Mouse (Mus musculus): ENCODE measurements at regions not wholly inside any gene's neighbourhood (a gene's known extent, or its start where the extent isn't known, plus 50 kb on each side); places are given as distances from the start of the nearest gene placed in this dataset.
A peak's percentile ranks its signal among the peaks of the same experiment; 100 is the strongest.

DNA sequence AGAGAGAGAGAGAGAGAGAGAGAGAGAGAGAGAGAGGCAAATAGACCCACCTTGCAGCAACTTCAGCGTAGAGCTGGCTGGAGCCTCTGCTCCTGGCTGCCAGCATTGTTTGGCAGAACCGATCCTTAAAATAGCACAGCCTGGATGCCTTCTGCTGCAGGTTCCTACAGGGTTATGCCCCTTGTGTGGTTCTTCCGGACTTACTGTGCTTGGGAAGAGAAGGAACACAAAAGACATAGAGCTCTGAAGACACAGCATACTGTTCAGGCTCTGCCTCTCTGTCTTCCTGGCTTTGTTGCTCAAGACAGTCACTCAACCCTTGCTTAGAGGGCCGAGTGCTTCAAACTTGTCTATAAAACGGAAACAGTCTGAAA lies 86.2 kb upstream of the Slc25a26 start:
- DNase-seq: no peak

DNA sequence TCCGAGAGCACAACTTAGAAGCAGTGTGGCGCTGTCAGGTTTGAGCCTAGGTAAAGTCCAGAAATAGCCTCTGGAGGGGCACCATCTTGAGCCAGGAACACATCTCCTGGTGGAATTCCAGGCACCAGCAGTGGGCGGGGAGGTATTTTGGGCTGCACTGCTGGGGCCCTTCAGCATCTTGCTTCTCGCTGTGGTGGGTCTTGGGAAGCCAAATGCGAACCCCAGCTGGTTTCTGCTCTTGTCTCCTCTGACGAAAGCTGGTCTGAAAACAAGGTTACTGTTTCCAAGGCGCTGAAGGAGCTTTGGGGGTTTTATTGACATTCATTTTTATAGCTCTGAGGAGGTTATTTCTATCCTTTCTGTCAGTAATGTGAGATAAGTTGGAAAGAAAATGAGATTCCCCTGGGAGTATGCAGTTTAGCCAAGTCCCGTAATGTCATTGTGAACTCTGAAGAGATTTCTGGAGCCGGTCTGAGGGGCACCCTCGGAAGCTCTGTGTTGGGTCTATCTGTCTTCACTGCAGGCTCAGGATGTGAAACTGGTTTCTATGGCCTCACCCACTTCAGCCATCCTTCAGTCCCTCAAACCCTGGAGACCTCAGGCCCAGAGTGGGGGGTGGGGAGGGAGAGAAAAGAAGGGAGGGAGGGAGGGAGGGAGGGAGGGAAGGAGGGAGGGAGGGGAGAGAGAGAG lies 86.7 kb upstream of the Slc25a26 start:
- DNase-seq: no peak

DNA sequence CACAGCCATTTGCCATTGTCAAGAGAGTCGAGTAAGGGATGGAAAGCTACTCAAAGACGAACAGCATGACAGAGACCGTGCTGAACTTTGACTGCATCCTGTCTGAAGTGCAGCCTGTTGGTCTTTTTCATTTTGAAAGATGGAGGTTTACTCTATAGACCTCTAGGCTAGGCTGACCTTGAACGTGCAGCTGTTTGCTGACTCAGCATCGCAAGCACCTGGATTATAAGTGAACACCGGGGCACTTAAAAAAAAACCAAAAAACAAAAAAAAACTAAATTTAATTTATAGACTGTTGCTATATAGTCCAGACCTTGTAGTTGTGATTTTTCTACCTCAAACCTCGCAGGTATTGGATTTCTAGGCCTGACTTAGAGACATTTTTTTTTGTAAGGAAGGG lies 87.8 kb upstream of the Slc25a26 start:
- no peak for DNase-seq

DNA sequence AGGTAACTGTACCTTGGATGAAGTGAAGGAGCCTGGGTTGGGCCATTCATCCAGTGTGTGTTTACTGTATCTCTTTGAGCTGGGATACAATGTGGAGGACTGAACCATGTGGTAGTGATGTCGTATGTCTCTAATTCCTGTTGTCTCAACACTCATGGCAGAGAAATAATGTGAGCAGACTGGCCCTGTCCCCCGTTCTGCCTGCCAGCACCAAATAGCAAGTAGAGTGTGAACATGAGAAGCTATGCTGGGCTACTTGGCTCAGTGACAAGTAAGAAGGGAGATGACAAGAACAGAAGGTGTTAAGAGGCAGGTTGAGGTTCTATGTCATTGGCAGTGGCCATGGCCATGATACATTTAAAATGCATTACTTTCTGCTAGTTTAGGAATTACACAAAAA lies 89.7 kb upstream of the Slc25a26 start:
- DNase-seq: no peak

DNA sequence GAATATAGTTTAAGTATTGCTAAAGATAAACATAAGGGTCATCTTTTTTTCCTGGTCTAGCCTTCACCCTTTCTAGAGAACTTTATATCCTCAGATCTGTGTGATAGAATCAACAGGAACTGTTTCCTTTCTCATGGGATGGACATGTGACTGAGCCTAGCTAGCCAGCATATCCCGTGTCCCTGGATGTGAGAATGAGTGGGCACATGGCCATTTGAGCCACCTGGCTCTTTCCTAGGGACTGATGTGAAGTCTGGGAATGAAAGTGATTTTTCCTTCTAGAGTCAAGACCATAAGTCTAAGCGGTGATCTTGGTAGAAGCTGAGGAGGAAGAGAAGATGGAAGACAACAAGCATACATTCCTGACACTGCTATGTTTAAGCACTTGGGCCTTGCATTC lies 91.1 kb upstream of the Slc25a26 start:
- no peak for DNase-seq

DNA sequence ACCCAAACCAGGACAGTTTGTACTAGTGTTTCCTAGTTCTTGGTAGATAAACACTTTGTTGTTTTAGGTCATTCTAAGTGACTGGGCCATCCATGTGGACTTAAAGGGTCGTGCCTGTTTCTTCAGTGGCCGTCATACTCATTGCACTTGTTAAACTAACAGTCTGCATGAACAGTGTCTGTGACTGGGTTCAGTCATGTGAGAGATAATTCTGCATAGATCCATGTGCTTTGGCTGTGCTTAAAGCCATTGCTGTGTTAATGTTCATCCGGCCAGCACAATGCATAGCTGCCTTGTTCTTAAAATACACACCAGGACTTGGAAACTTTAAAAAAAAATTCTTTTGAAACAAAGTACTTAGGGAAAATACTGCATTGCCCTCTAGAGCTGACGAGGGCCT lies 92.4 kb upstream of the Slc25a26 start:
- DNase-seq: no peak

DNA sequence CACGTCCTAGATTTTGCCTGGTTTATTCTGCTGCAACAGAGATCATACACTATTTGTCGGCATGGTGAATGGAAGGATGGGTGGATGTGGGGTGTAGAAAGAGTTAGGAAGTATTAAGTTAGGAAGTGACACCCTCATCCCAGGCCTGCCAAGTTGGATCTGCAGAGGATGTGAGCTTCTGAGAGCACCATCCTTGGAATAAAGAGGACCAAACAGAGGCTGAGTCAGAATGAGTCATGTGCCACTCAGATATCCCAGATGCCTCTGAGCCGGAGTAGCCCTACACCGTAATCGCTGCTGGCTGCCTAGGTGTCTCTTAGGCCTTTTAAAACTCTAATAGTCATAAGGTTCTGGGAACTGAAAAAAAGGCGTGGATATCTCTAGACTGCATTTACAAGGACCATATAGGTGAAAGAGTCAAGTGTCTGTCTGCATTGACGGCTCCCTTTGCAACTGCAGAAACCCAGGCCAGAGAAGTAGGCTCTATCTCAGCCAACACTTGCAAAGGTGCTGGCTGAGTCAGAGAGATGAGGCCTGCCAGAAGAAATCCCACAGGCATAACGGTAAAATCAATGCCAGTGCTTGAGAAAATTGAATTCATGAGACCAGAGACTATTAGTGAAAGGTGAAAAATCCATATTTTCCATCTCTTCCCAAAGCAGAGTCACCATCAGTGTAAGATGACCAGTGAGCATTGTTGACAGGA lies 94.6 kb upstream of the Slc25a26 start:
- no peak for DNase-seq

DNA sequence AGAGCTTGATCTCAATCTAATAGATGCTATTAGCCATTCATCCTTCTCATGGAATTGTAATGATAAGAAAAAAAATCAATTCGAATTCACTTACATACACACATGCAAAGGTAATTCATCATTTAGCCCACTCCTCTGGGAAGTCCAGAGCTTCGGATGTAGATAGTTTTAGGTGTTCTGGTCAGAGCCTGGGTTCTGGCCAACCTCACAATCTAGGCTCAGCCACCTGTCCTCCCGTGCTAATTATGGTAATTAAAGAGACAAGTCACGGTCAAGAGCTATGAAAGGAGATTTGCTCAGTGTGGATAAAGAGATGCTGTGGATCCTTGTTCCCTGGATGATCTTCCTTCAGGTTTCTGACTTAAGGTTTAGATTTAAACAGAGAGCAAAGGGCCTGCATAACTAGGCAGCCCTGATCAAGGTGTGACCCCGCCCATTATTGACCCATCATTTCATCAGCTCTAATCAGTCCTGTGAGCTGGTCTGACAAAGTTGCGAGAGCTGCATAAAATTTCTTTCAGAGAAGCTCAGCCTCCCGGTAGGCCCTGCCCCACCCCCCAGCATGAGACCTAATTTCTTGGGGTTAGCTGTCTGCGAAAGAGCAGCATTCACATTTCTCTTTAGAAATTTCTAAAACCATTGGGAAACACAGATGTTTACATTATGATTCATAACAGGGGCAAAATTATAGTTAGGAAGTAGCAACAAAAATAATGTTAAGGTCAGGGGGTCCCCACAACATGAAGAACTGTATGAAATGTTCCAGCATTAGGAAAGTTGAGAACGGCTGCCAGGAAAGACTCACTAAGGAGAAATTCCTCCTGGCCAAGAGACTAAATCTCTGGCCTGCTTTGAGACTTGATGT lies 98.3 kb upstream of the Slc25a26 start:
- DNase-seq: no peak

DNA sequence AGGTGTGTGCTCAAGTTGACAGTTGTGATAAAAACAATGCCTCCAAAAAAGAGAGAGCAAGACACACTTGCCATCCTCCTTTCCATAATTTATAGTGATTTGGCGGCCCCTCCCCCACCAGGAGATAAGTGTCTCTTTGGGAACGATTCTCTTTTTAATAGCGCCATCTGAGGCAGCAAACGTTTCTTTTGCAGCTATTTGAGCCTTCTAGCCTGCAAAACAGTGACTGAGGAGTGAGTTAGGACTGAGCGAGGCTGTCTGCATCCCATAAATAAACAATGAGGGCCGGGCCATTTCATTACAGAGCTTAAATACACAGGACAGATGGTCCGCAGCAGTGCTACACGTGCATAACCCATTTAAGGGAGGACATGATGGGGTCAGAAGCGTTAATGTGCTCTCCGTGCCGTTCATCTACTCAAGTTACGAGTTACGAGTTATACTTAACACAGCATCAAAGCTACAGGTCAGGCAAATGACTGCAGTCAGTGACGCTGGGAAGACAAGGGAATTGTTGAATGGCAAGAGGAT lies 99.0 kb upstream of the Slc25a26 start:
- no peak for DNase-seq

DNA sequence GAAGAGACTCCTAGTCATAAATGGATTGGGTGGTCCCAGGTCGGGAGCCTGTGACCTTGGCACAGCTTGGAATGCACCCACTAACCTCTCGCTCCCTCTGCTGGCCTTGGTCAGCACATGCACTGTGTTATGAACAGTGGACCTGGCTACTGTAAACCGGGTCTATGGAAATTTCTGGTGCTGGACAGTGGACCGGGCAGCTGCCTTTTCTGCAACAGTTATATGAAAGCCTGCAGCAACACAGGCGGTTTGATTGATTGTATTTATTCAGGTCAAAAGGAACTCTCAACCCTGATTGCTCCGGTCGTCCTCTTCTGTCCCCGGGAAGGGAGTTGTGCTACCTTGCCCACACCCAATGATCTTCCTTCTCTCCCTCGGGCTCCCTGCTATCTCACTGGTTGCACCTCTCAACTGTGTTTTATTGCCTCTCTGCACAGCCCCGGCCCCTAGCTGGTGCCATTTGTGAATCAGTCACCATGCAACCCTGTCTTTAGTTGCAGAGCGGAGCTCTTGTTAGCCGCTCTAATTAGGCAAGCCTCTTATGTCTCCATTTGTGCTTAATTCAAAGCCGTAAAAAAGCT lies 99.6 kb upstream of the Slc25a26 start:
- peak; percentile 45 for DNase-seq

DNA sequence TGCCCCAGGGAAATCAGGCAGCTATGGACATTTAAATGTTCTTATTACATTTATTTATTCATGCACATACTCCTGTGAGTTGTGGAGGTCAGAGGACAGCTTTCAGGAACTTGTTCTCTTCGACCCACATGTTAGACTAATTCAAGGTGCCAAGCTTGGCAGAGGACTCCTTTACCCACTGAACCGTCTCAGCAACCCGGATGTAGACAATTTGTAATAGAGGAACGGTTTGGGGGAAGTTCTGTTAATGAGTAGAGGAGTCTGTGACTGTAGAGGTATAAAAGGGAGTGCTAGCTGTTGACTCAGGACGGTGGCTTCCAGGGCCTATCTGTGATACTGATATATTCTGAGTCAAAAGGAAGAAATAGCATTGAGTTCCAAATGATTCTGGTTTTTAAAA lies 107.4 kb upstream of the Magi1 start:
- DNase-seq: peak; percentile 92

DNA sequence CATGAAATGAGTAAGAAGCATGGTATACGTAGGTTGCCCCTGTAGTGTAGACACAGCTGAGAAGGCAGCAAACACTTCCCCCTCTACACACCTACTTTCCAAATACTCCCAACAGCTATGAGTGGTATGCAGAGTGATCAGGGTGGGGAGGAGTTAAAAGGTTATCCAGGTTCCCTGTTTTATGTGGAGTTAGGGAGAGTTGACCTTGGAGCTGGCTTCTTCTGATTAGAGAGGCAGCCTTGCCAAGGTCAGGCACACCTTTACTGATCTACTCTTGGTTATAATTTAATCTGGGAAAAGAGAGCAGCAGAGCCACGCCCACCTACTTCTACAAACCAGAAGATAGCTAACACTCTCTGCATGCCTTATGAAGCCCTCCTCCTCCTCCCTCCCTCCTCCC lies 106.7 kb upstream of the Magi1 start:
- peak; percentile 91 for DNase-seq

DNA sequence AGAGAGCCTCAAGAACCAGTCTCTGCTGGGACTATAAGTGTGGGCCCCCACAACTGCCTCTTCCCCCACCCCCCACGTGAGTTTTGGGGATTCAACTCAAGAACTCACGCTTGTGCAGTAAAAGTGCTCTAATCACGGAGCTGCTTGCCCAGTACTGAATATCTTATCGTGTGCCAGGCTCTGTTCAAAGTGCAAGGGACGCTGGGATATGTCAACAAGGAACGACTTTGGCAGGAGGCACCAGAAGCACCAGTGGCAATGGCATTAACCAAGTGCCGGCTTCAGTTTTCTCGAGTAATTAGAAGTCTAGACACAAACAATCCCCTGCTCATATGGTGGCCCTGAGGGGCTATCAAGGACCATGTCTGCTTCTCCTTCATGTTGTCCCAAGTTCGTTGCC lies 106.0 kb upstream of the Magi1 start:
- DNase-seq: peak; percentile 53

DNA sequence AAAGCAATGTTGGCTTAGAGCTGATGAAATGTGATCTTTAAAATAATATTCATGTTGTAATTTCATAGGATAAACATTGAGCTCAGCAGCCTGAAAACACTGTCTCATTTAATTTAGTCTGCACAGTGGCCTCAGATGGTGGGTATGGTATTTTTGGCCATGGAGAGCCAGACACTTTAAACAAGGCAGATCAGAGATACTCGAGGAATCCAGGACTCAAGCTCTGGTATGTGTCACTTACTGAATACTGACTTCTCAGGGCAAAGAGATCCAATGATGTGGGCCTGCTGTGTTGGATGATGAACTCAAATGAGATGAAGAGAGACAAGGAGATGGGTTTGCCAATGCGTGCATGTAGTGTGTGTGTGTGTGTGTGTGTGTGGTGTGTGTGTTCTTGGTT lies 103.9 kb upstream of the Magi1 start:
- DNase-seq: no peak

DNA sequence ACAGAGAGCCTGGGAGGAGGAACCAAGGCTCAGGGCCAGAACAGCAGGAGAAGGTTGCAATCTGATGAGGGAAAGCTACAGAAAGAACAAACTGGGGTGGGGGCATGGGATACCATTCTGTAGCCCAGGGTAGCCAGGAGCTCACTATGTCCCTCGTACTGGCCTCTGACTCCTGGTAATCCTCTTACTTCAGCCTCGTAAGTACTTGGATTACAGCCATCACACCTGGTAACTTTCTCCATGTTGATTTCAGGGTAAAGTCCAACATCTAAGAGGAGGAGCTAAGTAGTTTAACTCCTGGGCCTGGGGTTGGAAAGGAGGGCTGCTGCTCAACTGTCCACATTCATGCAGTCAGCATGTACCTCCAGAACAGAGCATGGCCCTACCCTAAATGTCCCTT lies 101.8 kb upstream of the Magi1 start:
- peak; percentile 35 for DNase-seq

DNA sequence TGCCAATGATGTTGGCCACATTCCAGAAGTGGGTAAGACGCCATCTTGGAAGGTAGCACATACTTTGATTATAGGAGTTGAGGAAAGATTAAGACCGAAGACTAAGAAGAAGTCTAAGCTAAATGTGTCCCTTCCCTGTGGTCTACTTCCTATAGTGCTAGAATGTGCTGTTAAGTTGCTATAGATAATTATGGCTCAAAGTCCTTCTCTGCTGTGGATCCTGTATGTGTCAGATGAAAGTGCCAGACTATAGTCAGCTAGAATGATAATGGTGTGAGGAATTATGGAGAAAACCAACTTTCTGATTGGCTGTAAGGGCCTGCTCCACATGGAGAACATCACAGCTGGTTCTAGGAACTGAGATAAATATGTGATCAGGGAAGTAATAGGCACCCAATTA lies 86.3 kb upstream of the Magi1 start:
- no peak for DNase-seq

DNA sequence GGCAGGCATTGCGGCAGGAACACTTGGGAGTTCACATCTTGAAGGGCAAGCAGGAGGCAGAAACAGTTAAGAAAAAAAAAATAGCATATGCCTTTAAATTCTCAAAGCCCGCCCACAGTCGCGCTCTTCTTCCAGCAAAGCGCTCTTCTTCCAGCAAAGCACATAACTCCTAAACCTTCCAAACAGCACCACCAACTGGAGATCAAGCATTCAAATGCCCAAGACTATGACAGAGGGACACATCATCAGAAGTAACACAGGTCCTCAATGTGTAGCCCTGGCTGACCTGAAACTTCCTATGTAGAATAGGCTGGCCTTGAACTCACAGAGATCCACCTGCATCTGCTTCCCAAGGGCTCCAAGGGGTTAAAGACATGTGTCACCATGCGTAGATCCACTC lies 80.2 kb upstream of the Magi1 start:
- no peak for DNase-seq

DNA sequence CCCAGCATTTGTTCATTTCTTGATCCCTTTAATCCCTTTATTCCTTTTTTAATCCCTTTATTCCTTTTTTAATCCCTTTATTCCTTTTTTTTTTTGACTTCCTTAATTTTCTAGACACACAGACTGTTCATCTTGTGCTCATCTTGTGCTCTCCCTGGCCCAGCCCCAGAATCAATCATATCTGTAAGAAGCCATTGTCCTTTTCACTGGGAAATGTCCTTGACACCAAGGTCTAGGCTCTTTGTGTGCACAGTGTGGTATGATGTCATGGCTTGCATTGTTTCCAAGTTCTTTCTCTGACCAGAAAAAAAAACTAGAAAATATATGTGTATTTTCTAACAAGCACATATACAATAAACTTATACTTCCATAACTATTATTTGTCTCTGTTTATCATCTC lies 78.9 kb upstream of the Magi1 start:
- no peak for DNase-seq

DNA sequence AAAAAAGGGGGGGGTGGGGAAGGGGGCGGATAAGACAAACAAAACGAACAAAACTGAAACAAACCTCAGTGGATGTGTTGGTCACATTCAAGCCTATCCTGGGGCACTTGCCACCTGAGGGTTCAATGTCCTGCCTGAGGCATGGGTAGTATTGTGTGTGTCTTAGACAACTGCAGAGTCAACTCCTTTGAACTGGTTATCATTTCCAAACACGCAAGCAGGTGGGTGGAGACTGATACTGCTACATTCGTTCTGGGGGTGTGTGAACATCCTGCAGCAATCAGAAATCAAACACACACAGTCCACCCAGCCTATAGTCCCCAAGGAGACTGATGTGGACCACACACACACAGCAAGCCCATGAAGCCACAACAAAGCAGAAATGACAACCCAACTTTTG lies 73.9 kb upstream of the Magi1 start:
- DNase-seq: no peak

DNA sequence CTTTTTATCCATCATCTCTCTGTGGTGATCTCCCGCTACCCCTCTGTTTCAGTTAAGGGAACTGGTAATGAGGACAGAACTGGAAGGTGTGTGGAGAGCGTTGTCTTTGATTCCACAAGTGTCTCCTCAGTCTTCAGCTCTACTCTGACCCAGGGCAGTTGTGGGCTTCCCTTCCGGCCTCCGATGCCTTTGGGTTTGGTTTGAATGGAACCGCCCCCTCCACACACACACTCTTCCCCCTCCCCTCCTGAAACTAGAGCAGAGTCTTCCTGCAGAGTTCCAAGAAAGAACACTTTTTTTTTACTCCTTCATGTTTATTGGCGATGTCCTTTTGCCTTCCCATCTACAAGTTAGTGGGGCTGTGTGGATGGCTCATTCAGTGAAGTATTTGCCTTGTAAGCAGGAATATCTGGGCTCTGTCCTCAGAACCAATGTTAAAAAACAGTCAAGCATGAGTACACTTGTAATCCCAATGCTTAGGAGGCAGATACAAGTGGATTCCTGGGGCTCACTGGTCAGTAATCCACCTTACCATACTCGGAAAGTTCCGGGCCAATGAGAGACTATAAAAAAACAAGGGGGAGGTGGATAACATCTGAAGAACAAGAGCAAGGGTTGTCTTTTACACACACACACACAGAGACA lies 70.9 kb upstream of the Magi1 start:
- peak; percentile 7 for DNase-seq

DNA sequence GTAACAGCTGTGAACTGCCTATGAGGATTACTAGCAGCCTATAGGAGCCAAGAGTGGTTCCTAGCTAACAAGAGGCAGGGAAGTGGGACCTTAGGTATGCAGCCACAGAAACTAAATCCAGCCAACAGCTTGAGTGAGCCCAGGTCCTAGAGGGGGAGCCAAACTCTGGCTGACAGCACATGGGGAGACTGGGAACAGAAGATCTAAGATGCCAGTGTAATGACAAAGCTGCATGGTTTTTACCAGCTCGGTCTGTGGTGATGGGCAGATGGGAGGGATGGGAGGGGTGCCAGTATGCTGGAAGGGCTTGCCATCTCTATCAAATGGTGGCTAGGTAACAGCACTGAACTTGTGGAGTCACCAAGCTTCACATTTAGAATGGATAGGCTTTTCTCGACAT lies 60.6 kb upstream of the Magi1 start:
- no peak for DNase-seq

DNA sequence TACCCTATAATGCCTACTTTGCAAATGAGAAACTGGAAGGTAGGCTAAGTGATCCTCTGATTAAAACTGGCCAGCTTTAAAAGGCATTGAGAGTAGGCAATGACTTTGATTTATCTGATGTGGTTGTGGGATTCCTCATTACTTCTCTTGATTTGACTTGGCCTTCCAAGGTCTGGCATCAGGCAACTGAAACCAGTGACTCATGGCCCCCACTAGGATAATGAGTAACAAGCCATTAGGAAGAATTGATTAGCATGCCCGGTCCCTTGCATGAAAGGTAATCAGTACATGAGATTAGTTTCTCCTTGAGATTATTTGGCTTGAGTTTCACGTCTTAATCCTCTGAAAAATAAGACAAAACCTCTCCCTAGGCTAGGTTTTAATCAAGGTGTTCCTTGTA lies 56.8 kb upstream of the Magi1 start:
- no peak for DNase-seq

DNA sequence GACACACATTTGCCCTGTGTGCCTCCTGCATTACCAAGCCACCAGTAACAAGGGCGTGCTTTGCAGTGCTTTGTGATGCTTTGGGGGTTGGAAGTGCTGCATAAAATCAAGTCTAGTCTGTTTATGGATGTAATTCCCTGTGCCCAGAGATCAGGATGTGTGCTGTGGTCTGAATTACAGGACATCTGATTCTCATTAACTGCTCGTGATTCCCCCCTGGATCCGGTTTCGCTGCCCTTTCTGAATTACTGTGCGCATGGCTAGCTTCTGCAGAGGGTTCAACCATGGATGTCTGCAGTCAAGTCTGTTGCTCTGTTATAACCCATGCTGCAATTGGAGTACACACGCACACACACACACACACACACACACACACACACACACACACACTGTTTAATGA lies 52.5 kb upstream of the Magi1 start:
- no peak for DNase-seq

Data from kidney, adult 11 months (tissue).